Mouse (Mus musculus) hindbrain, postnatal 0 days (tissue): ENCODE results near the gene Ptpru. TPM values are rescaled to one million over a fixed set of nuclear protein-coding genes. Genes with fewer than 3 reads are reported as not detected.

Source experiments
- ATAC-seq: fragments of 200-750 bp; cut with Nextera tagmentation; 2 replicates; pipeline ENCODE4 v1.8.0; 2017; ENCODE audit warnings: mild to moderate bottlenecking, moderate TSS enrichment, moderate library complexity
- DNase-seq: peaks from one replicate; pipeline ENCODE4 v3.0.0-alpha.2; 2015; ENCODE audit warnings: low spot score
- H3K27ac ChIP-seq: fragments of 300-500 bp; sonication (generic); 2 replicates; pipeline ENCODE4 v1.5.1; 2014; ENCODE audit warnings: mild to moderate bottlenecking
- H3K27me3 ChIP-seq: fragments of 300-500 bp; sonication (generic); 2 replicates; pipeline ENCODE4 v1.6.1; 2014; ENCODE audit warnings: low read length, mixed read lengths; ENCODE audit not compliant: insufficient read depth
- H3K36me3 ChIP-seq: fragments of 300-500 bp; sonication (generic); 2 replicates; pipeline ENCODE4 v1.6.1; 2014; ENCODE audit warnings: low read length, mixed read lengths; ENCODE audit not compliant: insufficient read depth
- H3K4me1 ChIP-seq: fragments of 300-500 bp; sonication (generic); 2 replicates; pipeline ENCODE4 v1.6.1; 2014; ENCODE audit warnings: antibody characterized with exemption, low read length, mixed read lengths; ENCODE audit not compliant: insufficient read depth
- H3K4me2 ChIP-seq: fragments of 300-500 bp; sonication (generic); 2 replicates; pipeline ENCODE4 v1.6.1; 2014; ENCODE audit warnings: low read depth, mild to moderate bottlenecking, low read length, moderate library complexity, mixed read lengths
- H3K4me3 ChIP-seq: fragments of 300-500 bp; sonication (generic); 2 replicates; pipeline ENCODE4 v1.5.1; 2014; ENCODE audit warnings: low read length
- H3K9ac ChIP-seq: fragments of 300-500 bp; sonication (generic); replicated peaks from 2 replicates; pipeline ENCODE4 v1.6.1; 2014; ENCODE audit warnings: mild to moderate bottlenecking, low read length, moderate library complexity, mixed read lengths
- H3K9me3 ChIP-seq: fragments of 300-500 bp; sonication (generic); 2 replicates; pipeline ENCODE4 v1.6.1; 2016; ENCODE audit warnings: low read length, mixed read lengths
- CTCF ChIP-seq: IDR thresholded peaks from 2 replicates; pipeline ENCODE4 v1.5.1; 2016; ENCODE audit warnings: antibody characterized with exemption, control low read depth, low read depth
- WGBS: fragments of 180-500 bp; shearing (Covaris S2); extraction: QIAGEN DNeasy Blood & Tissue Kit; methylation state at CpG from one replicate; pipeline ENCODE4 v1.1.7; 2014; 5-methylcytosine and 5-hydroxymethylcytosine counted together
- polyA plus RNA-seq: library from polyadenylated mRNA; unstranded; fragments of >200 nt; fragmentation: Nextera tagmentation; extraction: Ambion mirVana; gene quantifications from 2 replicates; pipeline ENCODE4 v1.2.1, GENCODE M21; 2015
- total RNA-seq: library from RNA; depleted of rRNA; stranded (reverse); fragments of >200 nt; gene quantifications from 2 replicates; pipeline ENCODE4 v1.2.3, GENCODE M21; 2014

The Ptpru gene
- total and polyA plus RNA-seq, 2 experiments from 2014 or later: 20.0 to 35.9 TPM

DNA sequence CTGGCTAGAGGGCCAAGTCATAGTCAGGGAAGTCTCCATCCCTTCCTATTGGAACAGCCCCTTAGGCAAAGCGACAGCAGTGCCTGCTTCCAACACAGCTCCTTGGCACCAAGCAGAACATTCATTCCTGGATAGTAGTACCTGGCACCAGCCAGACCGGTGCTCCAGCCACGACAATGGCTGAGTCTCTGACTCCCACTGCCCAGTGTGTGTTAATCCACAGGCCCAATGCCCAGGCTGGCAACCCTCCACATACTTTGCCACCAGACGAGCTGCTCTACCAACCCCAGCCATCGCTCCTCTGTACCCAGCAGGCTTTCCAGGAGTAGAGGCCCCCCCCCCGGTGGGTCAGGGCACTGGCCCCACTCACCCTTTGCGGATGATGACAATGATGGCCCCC, 40.6 kb downstream of the Ptpru start:
- Histone ChIP-seq H3K27ac (0 out of 2 replicates have a peak overlapping the region, but pooled peaks have one; percentile 12), H3K4me3 (no peak overlapping the region), H3K9ac (no peak overlapping the region), H3K36me3 (no peaks in the 10 kb centered on the region; the same call in 1 of the 2 replicates), H3K4me1 (no peaks in the 10 kb centered on the region), H3K9me3 (no peaks in the 10 kb centered on the region), H3K4me2 (no peak overlapping the region), H3K27me3 (no peaks in the 10 kb centered on the region)
- 35% methylated on average over 7 of the region's 7 CpGs for WGBS
- DNase-seq (peak; percentile 65), ATAC-seq (peak; percentile 59; the same call in 1 of the 2 replicates)
- TF ChIP-seq CTCF: no peak

DNA sequence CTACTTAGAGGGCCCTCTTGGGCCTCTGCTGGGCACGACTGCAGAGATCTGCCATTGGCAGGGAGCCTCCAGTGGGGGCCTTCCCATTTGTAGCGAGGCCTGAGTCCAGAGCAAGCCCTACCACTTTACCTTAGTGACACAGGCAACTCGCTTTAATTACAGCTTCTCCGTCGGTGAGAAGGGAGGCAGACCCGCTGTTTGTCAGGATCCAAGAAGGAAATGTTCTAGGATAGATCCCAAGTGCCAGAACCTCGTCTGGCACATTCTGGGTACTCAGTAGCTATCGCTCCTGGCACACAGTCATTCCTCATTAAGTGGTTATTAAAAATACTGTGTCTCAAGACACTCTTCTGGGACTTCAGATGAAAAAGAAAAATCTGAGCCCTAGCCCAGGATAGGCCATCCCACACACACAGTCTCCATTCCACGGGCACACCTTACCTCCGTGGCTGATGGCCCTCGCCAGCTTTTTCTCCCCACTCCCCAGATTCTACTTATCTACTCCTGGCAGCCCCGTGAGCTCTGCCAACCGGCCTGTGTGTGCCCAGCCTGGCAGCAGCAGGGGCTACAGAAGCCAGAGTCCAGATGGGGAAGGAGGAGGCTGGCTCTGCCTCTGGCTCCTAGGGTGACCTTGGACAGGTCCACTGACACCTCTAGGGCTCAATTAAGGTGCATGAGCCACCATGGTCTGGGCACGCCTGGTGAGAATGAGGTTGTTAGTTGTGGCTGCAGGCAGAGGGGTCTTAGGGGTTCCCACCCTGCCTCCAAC, 41.6 kb downstream of the Ptpru start:
- Histone ChIP-seq H3K9ac (no peak overlapping the region), H3K27me3 (no peaks in the 10 kb centered on the region), H3K4me3 (no peak overlapping the region), H3K27ac (no peak overlapping the region), H3K4me2 (no peak overlapping the region), H3K9me3 (no peaks in the 10 kb centered on the region), H3K4me1 (no peaks in the 10 kb centered on the region), H3K36me3 (no peaks in the 10 kb centered on the region)
- ATAC-seq (0 out of 2 replicates have a peak, but pooled peaks have one; percentile 19), DNase-seq (peak; percentile 29)
- WGBS: 50% methylated on average over 14 of the region's 14 CpGs
- no peak for TF ChIP-seq CTCF

DNA sequence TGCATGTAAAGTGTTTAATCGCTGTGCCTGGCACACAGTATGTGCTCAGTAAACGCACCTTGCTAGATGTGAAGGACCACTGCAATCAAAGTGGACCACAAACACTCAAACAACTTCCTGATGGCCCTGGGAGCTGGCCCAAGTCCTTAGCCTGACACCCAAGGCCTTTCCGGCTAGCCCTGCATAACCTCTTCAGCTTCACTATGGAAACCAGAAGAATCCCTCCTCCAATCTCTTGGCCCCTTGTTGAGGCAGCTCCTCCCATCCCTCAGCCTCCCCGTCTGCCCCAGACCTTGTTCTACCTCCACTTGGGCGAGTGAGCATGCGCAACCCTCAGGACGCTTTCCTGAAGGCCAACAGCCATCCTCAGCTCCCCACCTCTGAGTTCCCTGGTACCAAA, 51.3 kb downstream of the Ptpru start:
- H3K9ac ChIP-seq: no peak overlapping the region
- H3K9me3 ChIP-seq: no peaks in the 10 kb centered on the region
- no peak overlapping the region for H3K27ac ChIP-seq
- DNase-seq (no peak), ATAC-seq (no peak)
- no peaks in the 10 kb centered on the region for H3K4me1 ChIP-seq
- no peaks in the 10 kb centered on the region for H3K36me3 ChIP-seq
- no peak for TF ChIP-seq CTCF
- no peak overlapping the region for H3K4me2 ChIP-seq
- H3K4me3 ChIP-seq: no peak overlapping the region
- H3K27me3 ChIP-seq: no peaks in the 10 kb centered on the region
- 79% methylated on average over 7 of the region's 7 CpGs for WGBS

DNA sequence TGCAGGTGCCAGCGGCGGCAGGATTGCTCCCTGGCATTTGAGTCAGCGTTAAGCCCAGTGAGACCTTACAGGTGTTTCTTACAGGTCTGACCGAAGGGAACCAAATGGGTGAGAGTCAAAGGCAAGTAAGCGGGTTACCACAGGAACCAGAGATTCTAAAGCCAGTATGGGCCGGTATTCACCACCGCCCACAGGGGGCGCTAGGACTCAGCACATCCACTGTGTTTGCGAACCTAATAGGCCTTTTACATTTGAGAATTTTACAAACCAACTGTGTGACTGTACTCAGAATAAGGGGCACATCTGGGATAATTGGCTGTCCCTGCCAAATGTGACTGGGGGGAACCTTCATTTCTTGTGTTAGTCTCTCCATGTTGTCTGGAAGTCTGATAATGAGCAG, 54.1 kb downstream of the Ptpru start:
- no peak overlapping the region for H3K4me2 ChIP-seq
- H3K9ac ChIP-seq: no peak overlapping the region
- no peaks in the 10 kb centered on the region for H3K36me3 ChIP-seq
- DNase-seq (peak; percentile 77), ATAC-seq (no peak)
- H3K4me3 ChIP-seq: no peak overlapping the region
- H3K27ac ChIP-seq: no peak overlapping the region
- TF ChIP-seq CTCF: peak; percentile 79
- 0 out of 2 replicates have a peak, but pooled peaks cover 5% of the 10 kb centered on the region for H3K4me1 ChIP-seq
- H3K27me3 ChIP-seq: no peaks in the 10 kb centered on the region
- 18% methylated on average over 9 of the region's 9 CpGs for WGBS
- no peaks in the 10 kb centered on the region for H3K9me3 ChIP-seq

DNA sequence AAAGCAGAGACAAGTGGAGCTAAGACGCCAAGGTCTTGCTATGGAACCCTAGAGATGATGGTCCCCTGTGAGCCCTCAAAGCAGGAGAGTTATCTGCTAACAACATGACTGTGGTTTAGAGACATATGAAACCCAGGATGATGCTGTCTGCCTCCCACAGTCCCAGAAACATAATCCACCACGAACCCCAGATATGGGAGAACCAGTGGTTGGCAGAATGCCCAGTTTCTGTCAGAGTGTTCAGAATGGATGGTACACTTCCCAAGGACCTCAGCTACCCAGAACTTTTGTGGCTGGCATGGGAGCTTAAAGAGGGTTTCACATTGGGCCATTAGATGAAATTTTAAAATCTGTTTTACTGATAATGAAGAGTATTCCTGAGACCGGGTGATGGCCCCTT, 57.1 kb downstream of the Ptpru start:
- 46% methylated on average over 3 of the region's 3 CpGs for WGBS

DNA sequence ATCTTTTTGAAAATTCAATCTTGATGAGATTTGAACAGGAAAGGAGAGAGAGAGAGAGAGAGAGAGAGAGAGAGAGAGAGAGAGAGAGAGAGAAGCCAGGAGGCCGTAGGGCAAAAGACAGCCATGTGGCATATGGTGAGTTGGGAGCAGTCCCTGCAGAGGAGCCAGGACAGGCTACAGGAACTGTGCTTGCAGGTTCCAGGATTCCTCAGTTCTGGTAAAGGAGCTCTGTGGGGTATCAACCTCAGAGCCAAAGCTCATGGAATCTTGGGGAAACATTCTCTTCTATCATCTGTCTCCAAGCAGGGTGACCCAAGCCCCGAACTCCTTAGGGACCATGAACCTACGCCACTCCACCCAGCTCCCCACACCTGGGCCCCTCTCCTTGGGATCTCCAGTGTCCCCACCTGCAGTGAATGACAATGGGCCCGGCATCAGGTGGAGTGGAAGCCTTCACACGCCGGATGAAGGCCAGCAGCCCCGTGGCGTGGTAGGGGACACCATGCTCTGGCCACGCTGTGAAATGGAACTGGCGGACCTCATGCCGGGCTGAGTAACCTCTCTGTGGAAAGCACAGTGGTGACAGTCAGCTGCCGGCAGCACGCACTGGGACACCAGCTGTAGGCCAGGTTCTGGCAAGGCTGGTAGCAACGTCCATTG, 59.3 kb downstream of the Ptpru start:
- no peak overlapping the region for H3K4me2 ChIP-seq
- H3K9ac ChIP-seq: no peak overlapping the region
- DNase-seq (no peak), ATAC-seq (no peak)
- H3K36me3 ChIP-seq: no peaks in the 10 kb centered on the region
- no peak for TF ChIP-seq CTCF
- H3K4me3 ChIP-seq: no peak overlapping the region
- 0 out of 2 replicates have a peak, but pooled peaks cover 5% of the 10 kb centered on the region for H3K4me1 ChIP-seq
- no peaks in the 10 kb centered on the region for H3K9me3 ChIP-seq
- WGBS: 85% methylated on average over 14 of the region's 14 CpGs
- H3K27ac ChIP-seq: no peak overlapping the region
- no peaks in the 10 kb centered on the region for H3K27me3 ChIP-seq

More for the DNA sequence above, 57.1 kb downstream of the Ptpru start:
- Histone ChIP-seq H3K4me3 (no peak overlapping the region), H3K27me3 (no peaks in the 10 kb centered on the region), H3K4me2 (no peak overlapping the region), H3K4me1 (0 out of 2 replicates have a peak, but pooled peaks cover 5% of the 10 kb centered on the region), H3K9ac (no peak overlapping the region), H3K27ac (no peak overlapping the region), H3K36me3 (no peaks in the 10 kb centered on the region), H3K9me3 (no peaks in the 10 kb centered on the region)
- peak; percentile 59 for DNase-seq
- TF ChIP-seq CTCF: no peak
- no peak for ATAC-seq
